Mouse (Mus musculus) G1E (cell line): Measurements from ENCODE around the gene Abca2. TPM values are rescaled to one million over a fixed set of nuclear protein-coding genes. Genes with fewer than 3 reads are reported as not detected.

Experiments used
- ATAC-seq: 2 replicates; pipeline ENCODE4 v1.8.0; 2016; ENCODE audit warnings: mild to moderate bottlenecking; ENCODE audit not compliant: insufficient number of reproducible peaks, poor library complexity, low FRiP score, severe bottlenecking; ENCODE audit errors: extremely low read depth
- DNase-seq: peaks from one replicate; pipeline ENCODE4 v3.0.0; 2012; ENCODE audit warnings: low spot score
- H3K27me3 ChIP-seq: 2 replicates; pipeline ENCODE4 v1.6.1; 2012; ENCODE audit warnings: mild to moderate bottlenecking, low read length, inconsistent platforms; ENCODE audit not compliant: insufficient read depth
- H3K36me3 ChIP-seq: replicated peaks from 2 replicates; pipeline ENCODE3; 2012; ENCODE audit warnings: mild to moderate bottlenecking, inconsistent platforms
- H3K4me1 ChIP-seq: 2 replicates; pipeline ENCODE4 v1.6.1; 2012; ENCODE audit warnings: low read depth, low read length, inconsistent platforms, mixed read lengths; ENCODE audit not compliant: insufficient read depth
- H3K4me3 ChIP-seq: 2 replicates; pipeline ENCODE4 v1.5.1; 2012; ENCODE audit warnings: low read depth, mild to moderate bottlenecking, inconsistent platforms, low read length, moderate library complexity, mixed read lengths
- H3K9me3 ChIP-seq: replicated peaks from 2 replicates; pipeline ENCODE4 v1.6.1; 2012; ENCODE audit warnings: inconsistent platforms
- CTCF ChIP-seq: IDR thresholded peaks from 2 replicates; pipeline ENCODE4 v1.5.1; 2012; ENCODE audit warnings: low read depth, low read length, inconsistent platforms, mixed read lengths
- GATA1 ChIP-seq: IDR thresholded peaks from 2 replicates; pipeline ENCODE4 v1.6.1; 2012; ENCODE audit warnings: borderline replicate concordance, low read length, inconsistent platforms, mixed read lengths
- GATA2 ChIP-seq: IDR thresholded peaks from 2 replicates; pipeline ENCODE4 v1.6.1; 2012; ENCODE audit warnings: low read depth, low read length, inconsistent platforms, borderline replicate concordance
- POLR2AphosphoS5 ChIP-seq: IDR thresholded peaks from 2 replicates; pipeline ENCODE4 v1.6.1; 2012; ENCODE audit warnings: low read depth, low read length, inconsistent platforms; ENCODE audit not compliant: insufficient replicate concordance
- TAL1 ChIP-seq: conservative IDR thresholded peaks from 2 replicates; pipeline ENCODE4 v1.6.1; 2012; ENCODE audit warnings: low read depth, low read length, inconsistent platforms, mixed read lengths
- polyA plus RNA-seq: library from polyadenylated mRNA; stranded (reverse); fragments of >175 nt; gene quantifications from 2 replicates; pipeline ENCODE4 v1.2.3, GENCODE M21; 2012
- total RNA-seq, 2 experiments: library from RNA; stranded (forward) in 1 of 2; stranded (reverse) in 1 of 2; fragments of 200-1000 nt in 1 of 2; fragments of >200 nt in 1 of 2; fragmentation: Nextera tagmentation in 1 of 2; gene quantifications; 2 replicates each; pipeline ENCODE4 v1.2.3; 2014 to 2017

The Abca2 gene
- total and polyA plus RNA-seq, 3 experiments, result 2.8 to 18.6 (median 6.0) TPM

DNA sequence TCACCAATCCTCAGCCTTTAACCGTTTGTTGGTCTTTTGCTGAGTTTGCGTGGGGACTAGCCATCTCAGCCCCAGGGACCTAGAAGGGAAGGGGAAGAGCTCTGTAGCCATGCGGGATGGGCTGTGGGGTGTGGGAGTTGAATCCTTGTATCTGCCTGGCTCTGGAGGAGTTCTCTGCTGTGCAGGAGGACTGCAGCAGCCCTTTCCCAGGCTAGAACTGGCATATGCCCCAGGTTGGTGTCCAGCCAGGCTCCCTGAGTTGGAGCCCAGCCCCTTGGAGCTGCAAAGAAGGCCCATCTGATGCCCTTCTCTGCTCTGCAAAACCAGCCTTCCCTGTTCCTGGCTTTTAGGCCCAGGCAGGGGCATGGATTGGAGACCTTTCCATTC lies 31.9 kb upstream of the Abca2 start:
- Histone ChIP-seq H3K36me3 (no peaks in the 10 kb centered on the region), H3K4me3 (no peak overlapping the region), H3K9me3 (no peaks in the 10 kb centered on the region), H3K27me3 (peaks cover 65% of the 10 kb centered on the region), H3K4me1 (no peaks in the 10 kb centered on the region; the same call in 1 of the 2 replicates)
- ATAC-seq (no peak), DNase-seq (no peak)
- no peak for TF ChIP-seq POLR2AphosphoS5
- TF ChIP-seq TAL1, result no peak
- TF ChIP-seq CTCF, result no peak
- TF ChIP-seq GATA2, result no peak
- TF ChIP-seq GATA1, result no peak

DNA sequence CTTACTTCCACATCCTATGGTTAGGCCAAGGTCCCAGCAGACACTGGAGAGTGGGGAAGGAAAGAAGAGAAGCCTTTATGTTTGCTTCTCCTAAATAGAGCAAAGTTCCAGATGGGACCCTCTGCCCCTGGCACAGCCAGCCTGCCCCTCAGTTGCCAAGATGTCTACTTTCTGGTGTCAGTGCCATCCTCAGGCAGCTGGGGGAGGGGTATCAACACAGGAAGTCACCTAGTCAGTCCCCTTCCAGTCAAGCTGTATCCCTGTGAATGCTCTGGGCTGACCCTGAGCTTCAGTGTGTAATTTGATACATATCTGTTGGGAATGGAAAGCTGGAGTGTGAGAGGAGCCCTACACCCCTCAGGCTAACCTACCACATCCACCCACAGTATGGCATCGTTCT lies 31.5 kb upstream of the Abca2 start:
- no peak for TF ChIP-seq POLR2AphosphoS5
- no peak for TF ChIP-seq GATA1
- no peak for TF ChIP-seq GATA2
- no peak for TF ChIP-seq CTCF
- no peak for TF ChIP-seq TAL1
- H3K4me3 ChIP-seq, result no peak overlapping the region
- no peaks in the 10 kb centered on the region; the same call in 1 of the 2 replicates for H3K4me1 ChIP-seq
- DNase-seq (no peak), ATAC-seq (no peak)
- peaks cover 65% of the 10 kb centered on the region for H3K27me3 ChIP-seq
- H3K36me3 ChIP-seq, result no peaks in the 10 kb centered on the region
- no peaks in the 10 kb centered on the region for H3K9me3 ChIP-seq

DNA sequence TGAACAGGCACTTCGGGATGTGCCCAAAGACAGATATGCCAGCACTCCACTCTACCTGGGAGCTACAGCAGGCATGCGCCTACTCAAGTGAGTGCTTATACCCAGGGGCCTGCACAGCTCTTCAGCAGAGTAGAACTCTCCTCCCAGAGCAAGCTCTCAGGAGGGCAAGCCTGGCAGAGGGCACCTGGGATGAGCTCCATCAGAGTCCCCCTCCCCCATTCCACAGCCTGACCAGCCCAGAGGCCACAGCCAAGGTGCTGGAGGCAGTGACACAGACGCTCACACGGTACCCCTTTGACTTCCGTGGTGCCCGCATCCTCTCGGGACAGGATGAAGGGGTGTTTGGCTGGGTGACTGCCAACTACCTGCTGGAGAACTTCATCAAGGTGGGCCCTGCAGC lies 30.4 kb upstream of the Abca2 start:
- DNase-seq (no peak), ATAC-seq (no peak)
- Histone ChIP-seq H3K4me3 (no peak overlapping the region), H3K4me1 (peaks cover 6% of the 10 kb centered on the region), H3K27me3 (peaks cover 70% of the 10 kb centered on the region), H3K36me3 (no peaks in the 10 kb centered on the region), H3K9me3 (no peaks in the 10 kb centered on the region)
- TF ChIP-seq CTCF (no peak), GATA1 (no peak), TAL1 (no peak), POLR2AphosphoS5 (no peak), GATA2 (no peak)

DNA sequence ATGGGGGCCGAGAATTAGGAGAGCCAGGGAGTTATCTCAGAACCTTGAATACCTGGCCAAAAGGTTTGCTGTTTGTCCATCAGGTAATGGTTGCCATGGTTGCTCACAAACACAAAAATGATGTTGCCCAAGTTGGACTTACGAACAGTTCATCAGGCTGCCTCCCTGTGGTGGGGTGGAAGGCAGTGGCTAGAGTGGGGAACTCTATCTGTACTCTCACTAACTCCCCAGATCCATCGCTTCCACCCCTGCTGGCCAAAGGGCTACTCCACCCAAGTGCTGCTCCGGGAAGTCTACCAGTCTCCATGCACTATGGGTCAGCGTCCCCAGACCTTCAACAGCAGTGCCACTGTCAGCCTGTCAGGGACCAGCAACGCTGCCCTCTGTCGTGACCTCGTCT lies 29.5 kb upstream of the Abca2 start, which contains the start of gene Npdc1:
TSS of gene Npdc1 (plus strand) at position 301 of the 400 bp plus-strand sequence.
- ATAC-seq (no peak), DNase-seq (no peak)
- H3K4me3 ChIP-seq, result no peak within 1 kb of the TSS
- H3K36me3 ChIP-seq, result no peaks in the 10 kb centered on the region
- no peaks in the 10 kb centered on the region for H3K9me3 ChIP-seq
- TF ChIP-seq TAL1 (no peak), GATA2 (no peak)
- peaks cover 6% of the 10 kb centered on the region for H3K4me1 ChIP-seq
- H3K27me3 ChIP-seq, result peaks cover 78% of the 10 kb centered on the region

DNA sequence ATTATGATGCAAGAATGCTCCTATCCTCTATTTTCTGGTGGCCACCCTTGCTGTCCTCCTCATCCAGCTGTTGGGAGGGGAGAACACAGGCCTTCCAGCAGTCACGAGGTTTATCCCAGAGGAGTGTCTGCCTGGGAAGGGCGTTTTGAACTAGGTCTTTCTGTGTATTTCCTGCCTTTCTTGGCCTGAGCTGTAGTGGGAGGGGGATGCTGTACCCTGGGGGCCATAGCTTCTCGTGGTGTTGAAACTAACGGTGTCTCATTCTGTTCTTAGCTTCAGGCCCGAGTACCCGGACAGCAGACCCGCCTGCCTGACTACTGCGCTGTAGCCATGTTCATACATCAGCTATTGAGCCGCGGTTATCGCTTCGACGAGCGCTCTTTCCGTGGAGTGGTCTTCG lies 28.2 kb upstream of the Abca2 start:
- Histone ChIP-seq H3K9me3 (no peaks in the 10 kb centered on the region), H3K4me3 (no peak overlapping the region), H3K4me1 (peaks cover 6% of the 10 kb centered on the region), H3K27me3 (peaks cover 74% of the 10 kb centered on the region), H3K36me3 (no peaks in the 10 kb centered on the region)
- DNase-seq (no peak), ATAC-seq (no peak)
- TF ChIP-seq GATA1 (no peak), POLR2AphosphoS5 (no peak), GATA2 (no peak), CTCF (no peak)

DNA sequence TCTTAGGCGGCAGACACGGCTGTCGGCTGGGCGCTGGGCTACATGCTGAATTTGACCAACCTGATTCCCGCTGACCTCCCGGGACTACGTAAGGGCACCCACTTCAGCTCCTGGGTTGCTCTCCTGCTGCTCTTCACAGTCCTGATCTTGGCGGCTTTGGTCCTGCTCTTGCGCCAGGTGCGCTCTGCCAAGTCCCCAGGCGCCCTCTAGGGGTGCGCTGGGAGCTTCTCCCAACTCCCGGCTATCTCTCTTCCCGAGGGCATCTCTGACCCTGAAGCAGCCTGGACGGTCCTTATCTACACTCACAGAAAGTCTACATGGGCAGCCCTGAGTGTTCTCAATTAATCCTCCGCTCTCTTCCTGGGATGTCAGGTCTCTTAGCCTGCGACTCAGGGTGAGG lies 27.7 kb upstream of the Abca2 start:
- TF ChIP-seq POLR2AphosphoS5 (no peak), CTCF (no peak), GATA1 (no peak), GATA2 (no peak), TAL1 (no peak)
- Histone ChIP-seq H3K36me3 (no peaks in the 10 kb centered on the region), H3K4me3 (no peak overlapping the region), H3K9me3 (no peaks in the 10 kb centered on the region), H3K4me1 (peaks cover 6% of the 10 kb centered on the region), H3K27me3 (peaks cover 74% of the 10 kb centered on the region)
- DNase-seq (no peak), ATAC-seq (no peak)

DNA sequence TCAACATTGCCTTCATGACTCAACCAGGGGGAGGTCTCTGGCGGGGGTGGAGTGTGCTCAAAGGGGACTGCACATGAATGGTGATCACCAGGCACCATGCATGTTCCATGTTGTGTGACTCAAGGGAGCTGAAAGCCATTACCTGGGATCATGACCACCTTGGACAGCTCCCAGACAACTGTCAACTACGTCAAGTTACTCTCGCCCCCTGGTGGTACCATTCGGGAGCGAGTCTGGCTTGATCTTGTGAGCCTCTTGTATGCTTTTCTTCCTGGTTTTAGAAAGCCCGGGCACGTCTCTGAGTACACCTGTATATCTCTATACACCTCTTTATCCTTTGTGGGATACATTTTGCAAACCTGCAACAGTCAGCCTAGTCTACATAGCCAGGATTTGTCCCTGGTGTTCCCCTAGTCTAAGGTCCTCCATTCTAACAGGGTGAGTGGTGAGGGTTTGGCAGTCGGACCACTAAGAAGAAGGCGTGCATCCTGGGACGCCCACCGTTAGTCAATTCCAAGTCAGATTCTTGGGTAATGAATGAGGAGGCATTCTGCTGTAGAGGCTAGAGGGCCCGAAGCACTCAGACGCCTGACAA lies 26.0 kb upstream of the Abca2 start:
- peak; percentile 61 for DNase-seq
- H3K4me3 ChIP-seq, result no peak overlapping the region
- peaks cover 6% of the 10 kb centered on the region for H3K4me1 ChIP-seq
- TF ChIP-seq TAL1 (no peak), CTCF (peak; percentile 77)
- no peak for ATAC-seq
- peaks cover 74% of the 10 kb centered on the region for H3K27me3 ChIP-seq
- no peaks in the 10 kb centered on the region for H3K36me3 ChIP-seq
- H3K9me3 ChIP-seq, result no peaks in the 10 kb centered on the region
